Mouse (Mus musculus) spleen, embryonic (tissue): Measurements from ENCODE around the gene Rad51d.
"Not testable (repeated sequence)": the region's sequence is repeated elsewhere in the genome, so short reads cannot be mapped to it uniquely, and the experiment has no call there.

ENCODE experiments used
- CTCF ChIA-PET: fragments of 350-600 bp; sonication (Branson Sonifier 250); formaldehyde crosslinking; loops from one replicate; lab custom pipeline; 2022; lab: Charles Lee

Rad51d gene

DNA sequence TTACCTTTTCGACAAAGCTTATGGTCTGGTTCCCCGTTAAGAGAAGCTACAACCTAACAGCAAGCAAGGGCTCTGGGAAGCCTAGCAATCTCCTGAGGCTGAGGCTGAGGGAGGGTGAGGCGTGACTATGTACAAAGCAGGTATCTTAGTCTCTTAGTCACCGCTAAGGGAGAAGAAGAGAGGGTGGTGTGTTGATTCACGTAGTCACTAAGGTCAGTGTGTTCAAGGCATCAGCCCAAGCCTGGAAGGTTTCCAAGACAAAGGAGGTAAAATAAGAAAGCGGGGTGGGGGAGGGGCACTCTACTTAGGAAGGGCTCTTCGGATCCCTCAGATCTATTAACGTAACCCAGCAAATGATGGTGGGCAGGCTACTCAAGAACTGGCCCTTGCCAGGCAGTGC lies 28.9 kb downstream of the Rad51d start:
- CTCF ChIA-PET, result interaction anchor here (0.6 to 1.3 kb wide), 2 partner anchors 29 to 69 kb away, joined by 3 read pairs; partner anchors contain the start of gene Rad51d

GRCm38 (mm10) chr11:82860759-82861158 lies 29.7 kb downstream of the Rad51d start:
- CTCF ChIA-PET, result interaction anchor here (1.3 kb wide), 1 partner anchor 68 kb away, joined by 3 read pairs; no protein-coding TSS in a partner anchor

- CTCF ChIA-PET, result interaction anchor here (0.7 kb wide), 1 partner anchor 9 kb away, joined by 10 read pairs; no protein-coding TSS in a partner anchor
These were observed 33.0 kb downstream of the Rad51d start for GRCm38 (mm10) chr11:82857307-82857848.

DNA sequence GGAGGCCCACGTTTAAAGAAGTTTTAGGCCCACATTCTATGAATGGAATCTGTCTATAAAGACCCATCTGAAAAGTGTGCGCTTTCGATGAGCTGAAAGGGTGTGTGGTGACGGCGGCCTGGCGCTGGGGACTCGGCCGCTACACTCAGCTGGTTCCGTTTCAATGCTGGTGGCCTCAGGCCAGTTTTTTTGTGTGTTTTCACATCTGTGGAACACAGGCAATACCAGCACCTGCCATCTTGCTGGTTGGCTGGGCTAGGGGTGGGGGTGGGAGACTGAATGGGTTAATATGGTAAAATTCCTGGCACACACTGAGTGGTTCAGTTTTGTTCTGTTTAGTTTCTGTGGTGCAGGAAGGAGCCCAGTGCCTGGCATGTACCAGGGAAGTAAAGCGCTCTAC lies 34.4 kb downstream of the Rad51d start:
- CTCF ChIA-PET, result no interaction called here

- CTCF ChIA-PET, result no interaction called here
These were observed 35.0 kb downstream of the Rad51d start for GRCm38 (mm10) chr11:82855327-82855973.

DNA sequence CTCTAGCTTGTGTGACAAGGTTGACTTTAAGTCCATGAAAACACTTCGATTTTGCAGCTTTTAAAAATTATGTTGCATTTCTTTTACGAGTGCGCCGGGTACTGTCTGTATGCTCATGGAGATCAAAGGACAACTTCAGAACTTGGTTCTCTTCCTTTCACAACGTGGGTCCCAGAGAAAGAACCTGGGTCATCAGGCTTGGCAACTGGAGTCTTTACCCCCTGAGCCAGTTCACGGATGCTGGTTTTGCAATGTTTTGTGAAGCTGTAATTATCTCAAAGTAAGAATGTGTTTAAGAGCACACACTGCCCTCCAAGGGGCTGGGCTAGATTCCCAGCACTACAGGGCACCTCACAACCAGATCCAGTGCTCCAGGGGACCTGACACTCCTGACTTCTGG lies 36.3 kb downstream of the Rad51d start:
- CTCF ChIA-PET, result no interaction called here

DNA sequence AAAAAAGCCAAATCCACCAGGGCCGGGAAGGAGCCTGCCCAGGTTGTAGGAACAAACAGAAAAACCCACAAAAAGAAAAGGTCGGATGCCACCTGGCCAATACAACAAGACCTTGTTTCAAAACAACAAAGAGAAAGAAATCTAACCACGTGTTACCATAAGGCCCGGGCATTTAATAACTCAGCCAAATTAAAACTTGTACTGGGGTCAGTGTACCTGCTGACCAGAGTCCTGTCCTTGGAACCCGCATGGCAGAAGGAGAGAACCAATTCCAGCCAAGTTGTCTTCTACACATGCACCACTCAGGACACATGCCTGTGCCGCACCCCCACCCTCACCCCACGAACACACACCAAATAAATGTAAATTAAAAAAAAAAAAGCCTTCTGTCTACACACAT lies 37.5 kb downstream of the Rad51d start:
- CTCF ChIA-PET, result no interaction called here

- CTCF ChIA-PET, result no interaction called here
These were observed 37.9 kb downstream of the Rad51d start for GRCm38 (mm10) chr11:82852540-82852939.

DNA sequence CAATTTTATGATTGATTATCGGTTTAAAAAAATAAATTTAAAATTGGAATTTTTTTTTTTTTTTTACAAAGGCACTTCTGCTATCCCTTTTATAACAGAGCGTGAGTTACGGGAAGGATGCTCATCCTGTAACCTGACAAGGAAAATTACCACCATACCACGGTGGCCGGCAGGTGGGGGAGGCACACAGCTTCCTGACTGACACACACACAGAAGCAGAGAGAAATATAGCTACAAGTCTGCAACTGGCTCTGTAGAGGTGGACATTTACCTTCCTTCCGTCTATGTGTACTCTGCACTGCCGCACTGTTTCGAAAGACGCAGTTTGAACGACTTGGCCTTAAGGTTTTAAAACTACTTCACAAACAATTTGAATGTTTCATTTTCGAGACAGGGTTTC lies 38.3 kb downstream of the Rad51d start:
- CTCF ChIA-PET, result no interaction called here

DNA sequence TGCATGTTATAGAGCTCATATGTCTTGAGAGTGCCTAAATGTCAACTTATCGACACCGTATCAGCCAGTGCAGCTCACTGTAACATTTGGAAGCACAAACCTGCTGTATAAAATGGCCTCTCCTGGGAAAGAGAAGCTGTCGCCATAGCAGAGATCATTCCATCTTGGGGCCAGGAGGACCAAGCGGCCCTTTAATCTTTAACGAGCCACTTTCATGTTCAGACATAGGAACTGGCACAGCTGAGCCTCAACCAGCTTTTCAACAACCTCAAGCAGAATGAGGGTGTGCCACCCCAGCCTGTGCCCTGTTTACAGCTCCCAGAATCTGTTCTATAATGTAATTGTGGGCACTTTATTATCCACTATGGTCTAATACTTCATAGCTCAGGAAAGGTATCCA lies 40.2 kb downstream of the Rad51d start:
- CTCF ChIA-PET, result no interaction called here

- CTCF ChIA-PET, result no interaction called here
These were observed 42.8 kb downstream of the Rad51d start for GRCm38 (mm10) chr11:82847571-82848000.

GRCm38 (mm10) chr11:82846938-82847337 lies 43.5 kb downstream of the Rad51d start:
- CTCF ChIA-PET, result no interaction called here

DNA sequence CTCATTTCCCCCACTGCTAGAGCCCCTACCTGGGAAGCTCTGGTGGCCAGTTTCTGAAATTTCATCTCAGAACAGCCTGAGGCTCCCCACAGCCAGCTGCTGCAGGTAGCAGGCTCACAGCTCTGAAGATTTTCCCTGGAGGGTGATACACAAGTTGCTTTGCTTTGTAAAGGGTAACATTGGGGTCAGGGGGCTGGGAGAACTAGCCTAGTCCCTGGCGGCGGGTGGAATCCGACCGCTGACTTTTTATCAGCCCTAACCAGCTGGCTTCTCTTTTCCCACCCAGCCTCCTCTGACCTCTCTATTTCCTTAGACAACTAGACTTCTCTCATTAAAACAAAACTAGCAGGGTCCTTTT lies 44.4 kb downstream of the Rad51d start:
- CTCF ChIA-PET, result no interaction called here

GRCm38 (mm10) chr11:82845415-82846078 lies 44.9 kb downstream of the Rad51d start:
- CTCF ChIA-PET, result no interaction called here

DNA sequence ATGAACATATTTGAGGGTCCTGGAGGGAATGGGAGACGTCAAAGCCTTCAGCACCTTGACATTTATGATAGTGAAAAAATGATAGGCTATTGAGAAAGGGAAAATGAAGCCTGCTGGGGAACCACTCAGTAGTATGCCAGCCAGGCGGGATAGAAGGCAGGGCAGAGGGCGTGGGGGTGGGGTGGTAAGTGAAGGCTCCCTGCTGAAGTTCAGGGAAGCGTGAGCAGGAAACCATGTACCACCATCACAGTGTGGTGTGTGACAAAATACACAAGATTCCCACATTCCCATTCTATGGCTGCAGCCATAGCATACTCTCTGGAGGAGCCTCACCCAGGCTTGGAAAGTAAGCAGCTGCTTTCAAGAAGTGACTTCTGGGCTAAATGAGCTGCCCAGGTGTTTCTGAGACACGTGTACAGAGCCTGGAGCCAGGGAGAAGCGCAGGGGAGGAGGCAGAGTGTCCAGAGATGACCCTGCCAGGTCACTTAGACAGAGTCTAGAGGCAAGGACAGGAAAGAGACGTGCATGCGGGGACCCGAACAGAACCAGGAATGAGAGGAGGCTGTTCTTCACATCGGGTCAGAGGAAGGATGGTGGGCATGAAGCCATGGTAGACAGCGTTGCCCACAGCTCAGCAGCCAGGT lies 45.5 kb downstream of the Rad51d start:
- CTCF ChIA-PET, result no interaction called here

GRCm38 (mm10) chr11:82838511-82838910 lies 51.9 kb downstream of the Rad51d start:
- CTCF ChIA-PET, result no interaction called here

- CTCF ChIA-PET, result no interaction called here
These were observed 52.6 kb downstream of the Rad51d start for GRCm38 (mm10) chr11:82837848-82838247.

DNA sequence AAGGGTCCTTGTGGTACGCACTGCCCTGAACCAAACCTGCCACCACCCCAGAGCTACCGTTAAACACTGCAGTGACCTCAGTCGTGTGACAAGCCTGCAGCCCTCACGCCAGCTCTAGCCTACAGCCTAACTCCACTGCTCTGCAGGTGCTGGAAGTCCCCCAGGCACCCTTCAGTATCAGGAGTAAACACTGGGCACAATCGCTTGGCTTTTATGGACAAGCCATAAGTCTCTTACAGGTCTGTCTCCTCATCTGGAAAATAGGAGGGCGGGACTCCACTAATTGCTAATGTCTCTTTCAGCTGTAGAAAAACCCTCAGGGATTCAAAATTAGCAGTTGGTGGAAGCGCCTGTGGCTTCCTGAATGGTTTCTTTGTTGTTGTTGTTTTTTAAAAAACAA lies 53.2 kb downstream of the Rad51d start:
- CTCF ChIA-PET, result no interaction called here

- CTCF ChIA-PET, result interaction anchor here (0.7 kb wide), 1 partner anchor 151 kb away, joined by 4 read pairs; no protein-coding TSS in a partner anchor
These were observed 54.6 kb downstream of the Rad51d start for GRCm38 (mm10) chr11:82835616-82836432.

DNA sequence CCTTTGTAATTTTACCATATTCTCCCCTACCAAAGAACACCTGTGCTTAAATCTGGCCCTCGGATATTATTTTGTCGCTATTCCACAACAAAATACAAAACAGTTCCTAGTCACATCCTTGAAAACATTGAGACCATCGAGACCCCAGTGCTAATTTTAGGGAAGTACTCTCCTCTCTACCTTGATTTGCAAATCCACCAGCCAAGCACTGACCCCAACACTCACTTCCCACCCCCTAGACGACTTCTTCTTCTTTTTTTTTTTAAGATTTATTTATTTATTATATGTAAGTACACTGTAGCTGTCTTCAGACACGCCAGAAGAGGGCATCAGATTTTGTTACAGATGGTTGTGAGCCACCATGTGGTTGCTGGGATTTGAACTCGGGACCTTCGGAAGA lies 56.1 kb downstream of the Rad51d start:
- CTCF ChIA-PET, result not testable (repeated sequence)

DNA sequence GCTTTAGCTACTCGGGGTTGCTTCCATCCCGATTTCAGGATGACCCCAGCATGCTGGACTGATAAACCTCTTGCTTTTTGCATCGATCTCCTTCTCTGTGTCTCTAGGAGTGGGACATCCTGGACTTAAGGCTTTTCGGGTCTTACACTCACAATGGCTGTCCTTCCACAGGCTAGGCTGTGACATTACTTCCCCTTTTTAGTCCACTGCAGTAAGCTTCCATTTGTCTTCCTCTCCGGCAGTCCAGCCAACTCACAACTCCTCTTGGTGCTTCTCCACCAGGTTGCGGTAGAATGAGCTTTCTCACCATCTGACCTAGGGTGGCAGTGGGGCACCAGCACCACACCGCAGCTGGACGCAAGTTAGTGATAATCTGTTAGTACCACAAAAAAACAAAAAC lies 56.5 kb downstream of the Rad51d start:
- CTCF ChIA-PET, result no interaction called here

DNA sequence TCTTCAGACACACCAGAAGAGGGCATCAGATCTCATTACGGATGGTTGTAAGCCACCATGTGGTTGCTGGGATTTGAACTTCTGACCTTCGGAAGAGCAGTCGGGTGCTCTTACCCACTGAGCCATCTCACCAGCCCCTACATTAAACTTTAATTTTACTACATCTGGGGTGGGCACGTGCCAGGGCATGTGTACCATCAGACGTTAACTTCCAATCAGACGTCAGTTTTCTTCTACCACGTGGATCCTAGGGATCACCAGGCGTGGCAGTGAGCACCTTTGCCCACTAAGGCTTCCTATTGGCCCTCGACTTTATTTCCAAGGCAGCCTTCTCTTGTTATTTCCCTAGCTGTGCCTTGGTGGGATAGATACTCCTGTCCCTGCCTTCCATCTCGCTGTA lies 58.0 kb downstream of the Rad51d start:
- CTCF ChIA-PET, result not testable (repeated sequence)
